Mouse (Mus musculus) cerebellum, adult 18-20 months (tissue): ENCODE measurements at regions not wholly inside any gene's neighbourhood (a gene's known extent, or its start where the extent isn't known, plus 50 kb on each side); places are given as distances from the start of the nearest gene placed in this dataset.

Source experiments
- DNase-seq, 2 experiments: peaks; one replicate each; pipeline ENCODE4 v3.0.0; 2021

GRCm38 (mm10) chr4:75730798-75731400 lies 452.8 kb upstream of the Dmac1 start:
- DNase-seq: no peak

GRCm38 (mm10) chr4:75714652-75715051 lies 436.5 kb upstream of the Dmac1 start:
- DNase-seq: no peak

- DNase-seq: no peak
Observed at GRCm38 (mm10) chr4:75713960-75714359, 435.9 kb upstream of the Dmac1 start.

DNA sequence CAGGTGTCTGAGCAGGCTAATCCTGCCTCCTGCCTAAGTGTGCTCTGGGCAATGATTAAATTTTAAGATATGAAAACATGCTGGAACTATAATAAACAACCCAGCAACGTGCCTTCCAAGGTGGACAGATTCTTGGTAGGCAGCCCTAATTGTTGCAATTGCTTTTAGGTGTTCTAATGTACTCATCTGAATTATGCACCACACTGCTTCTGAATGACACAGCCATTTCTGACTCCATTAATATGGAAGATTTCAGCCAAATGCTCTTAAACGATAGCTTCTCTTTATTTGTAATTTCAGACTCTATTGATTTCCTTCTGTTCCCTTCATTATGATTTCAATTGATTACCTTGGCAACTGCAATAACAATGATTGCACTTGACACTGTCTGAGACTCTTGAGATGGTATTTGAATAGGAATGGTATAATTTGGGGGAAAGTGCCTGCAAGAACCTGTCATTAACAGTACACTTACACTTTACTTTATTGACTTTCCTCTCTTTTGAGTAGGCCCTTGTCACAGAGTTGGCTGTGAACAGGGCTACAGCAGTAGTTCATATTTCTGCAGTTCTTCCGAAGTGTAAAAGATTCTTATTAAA lies 422.8 kb upstream of the Dmac1 start:
- no peak for DNase-seq

- no peak for DNase-seq
Observed at GRCm38 (mm10) chr4:75676590-75677174, 398.6 kb upstream of the Dmac1 start.

GRCm38 (mm10) chr4:75641046-75641445 lies 362.9 kb upstream of the Dmac1 start:
- DNase-seq: no peak

GRCm38 (mm10) chr4:75636627-75637026 lies 358.5 kb upstream of the Dmac1 start:
- peak; percentile 8 to 12 for DNase-seq

- DNase-seq: no peak
Observed at GRCm38 (mm10) chr4:75589901-75590300, 311.8 kb upstream of the Dmac1 start.

DNA sequence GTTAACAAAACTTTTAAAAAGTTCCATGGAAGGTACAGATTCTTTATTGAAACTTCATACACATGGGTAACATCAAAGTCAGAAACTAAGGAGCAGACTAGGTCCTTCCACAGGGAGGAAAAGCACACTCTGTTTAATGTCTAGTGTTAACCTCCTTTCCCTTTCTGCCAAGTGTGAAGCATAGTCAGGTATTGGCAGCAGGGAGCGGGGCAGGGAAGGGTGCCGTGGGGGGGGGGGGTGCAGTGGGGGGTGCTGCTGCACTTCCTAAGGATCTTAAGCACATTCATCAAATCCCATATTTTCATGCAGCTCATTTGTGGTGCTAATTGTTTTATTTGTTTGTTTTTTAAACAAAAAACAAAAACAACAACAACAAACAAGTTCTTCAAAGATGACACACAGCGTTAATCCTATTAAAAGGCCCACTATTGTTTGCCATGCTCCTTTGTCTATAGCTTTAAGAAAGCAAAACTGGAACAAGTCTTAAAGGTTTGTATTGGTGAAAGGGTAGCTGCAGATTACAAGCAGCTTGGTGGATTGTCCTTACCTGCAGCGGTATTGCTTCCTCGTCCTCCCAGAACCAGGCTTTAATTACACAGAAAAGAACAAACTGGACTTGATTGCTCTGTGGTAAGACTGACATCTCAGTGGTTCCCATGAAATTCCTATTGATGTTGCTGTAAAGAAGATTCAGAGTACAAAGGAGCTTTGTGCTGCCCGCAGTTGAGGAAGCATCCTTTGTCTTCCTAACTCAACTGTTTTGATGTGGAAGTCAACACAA lies 310.2 kb upstream of the Dmac1 start:
- no peak for DNase-seq

DNA sequence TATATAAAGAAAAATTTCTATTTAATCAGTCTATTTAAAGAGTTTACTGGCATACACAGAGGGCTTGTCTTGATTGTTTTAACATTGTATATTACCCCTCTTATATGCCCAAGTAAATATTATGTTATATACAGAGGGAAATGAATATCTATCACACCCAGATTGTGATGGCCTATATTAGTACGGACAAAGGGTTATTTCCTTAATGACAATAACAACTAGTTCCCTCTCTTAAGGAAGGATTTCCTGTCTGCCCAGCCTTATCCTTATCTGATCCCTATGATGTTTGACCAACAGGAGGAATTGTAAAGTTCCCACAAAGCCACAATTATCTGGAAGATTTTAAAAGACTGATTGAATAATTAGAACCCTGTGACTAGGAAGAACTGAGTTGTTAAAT lies 301.8 kb upstream of the Dmac1 start:
- DNase-seq: no peak

DNA sequence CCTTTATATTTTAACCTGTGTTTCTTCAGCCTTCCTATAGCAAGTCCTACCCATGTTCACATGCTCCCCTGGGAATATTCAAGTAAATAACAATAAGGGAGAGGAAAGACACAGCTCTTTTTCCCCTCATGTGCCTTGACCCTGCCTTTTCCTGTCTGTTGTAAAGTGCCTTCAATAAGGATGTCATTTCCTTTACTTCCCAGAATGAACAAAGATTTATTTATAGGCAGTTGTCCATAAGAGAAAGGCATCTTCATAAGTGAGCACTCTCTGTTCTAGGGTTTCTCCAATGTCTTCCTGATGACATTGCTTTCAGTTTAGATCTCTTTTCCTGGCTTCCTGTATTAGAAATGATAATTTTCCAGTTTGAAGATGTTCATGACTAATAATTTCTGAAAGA lies 294.5 kb upstream of the Dmac1 start:
- no peak for DNase-seq

- no peak for DNase-seq
Observed at GRCm38 (mm10) chr4:75567630-75568029, 289.5 kb upstream of the Dmac1 start.

- peak; percentile 29 for DNase-seq
Observed at GRCm38 (mm10) chr4:75562480-75562879, 284.4 kb upstream of the Dmac1 start.

- DNase-seq: peak; percentile 22 to 24
Observed at GRCm38 (mm10) chr4:75561792-75562191, 283.7 kb upstream of the Dmac1 start.

- DNase-seq: no peak
Observed at GRCm38 (mm10) chr4:75537787-75538186, 259.7 kb upstream of the Dmac1 start.

DNA sequence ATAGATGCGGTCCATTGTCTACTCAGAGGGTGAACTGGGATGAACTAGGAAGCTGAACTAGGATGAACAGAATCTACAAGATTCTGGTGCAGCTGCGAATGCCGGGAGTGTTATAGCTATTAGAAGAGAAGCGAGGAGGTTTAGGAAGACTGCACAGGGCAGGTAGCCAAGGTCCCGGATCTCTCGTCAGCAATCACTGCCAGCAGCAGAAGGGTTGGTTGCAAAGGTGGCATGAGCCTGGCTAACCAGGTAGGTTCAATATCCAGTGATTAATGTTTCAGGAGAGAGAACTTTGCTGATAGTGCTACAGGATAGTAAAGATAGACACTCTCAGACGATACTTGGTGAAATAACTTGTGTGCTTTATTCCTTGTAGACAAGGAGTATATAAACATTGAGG lies 257.0 kb upstream of the Dmac1 start:
- DNase-seq: peak; percentile 25 to 31

- DNase-seq: peak; percentile 16 to 22
Observed at GRCm38 (mm10) chr4:75529607-75530006, 251.5 kb upstream of the Dmac1 start.

- no peak for DNase-seq
Observed at GRCm38 (mm10) chr4:75517459-75518158, 239.5 kb upstream of the Dmac1 start.
